Mouse (Mus musculus) C2C12 (cell line): ENCODE data around the gene Nme7.

Source experiments
- CEBPB ChIP-seq: IDR thresholded peaks from one replicate; pipeline ENCODE4 v1.6.1; 2011; ENCODE audit warnings: low read depth, mild to moderate bottlenecking, control low read depth, moderate library complexity
- CTCF ChIP-seq: IDR thresholded peaks from one replicate; pipeline ENCODE4 v1.5.1; 2011; ENCODE audit not compliant: control insufficient read depth, insufficient read depth, insufficient read length
- MAX ChIP-seq: IDR thresholded peaks from one replicate; pipeline ENCODE4 v1.6.1; 2011; ENCODE audit warnings: mild to moderate bottlenecking, control low read depth
- MYOD1 ChIP-seq: IDR thresholded peaks from one replicate; pipeline ENCODE4 v1.6.1; 2011; ENCODE audit warnings: low read depth; ENCODE audit not compliant: control insufficient read depth, insufficient read length
- USF1 ChIP-seq: IDR thresholded peaks from one replicate; pipeline ENCODE4 v1.6.1; 2011; ENCODE audit warnings: low read depth, mild to moderate bottlenecking, control low read depth, moderate library complexity

DNA sequence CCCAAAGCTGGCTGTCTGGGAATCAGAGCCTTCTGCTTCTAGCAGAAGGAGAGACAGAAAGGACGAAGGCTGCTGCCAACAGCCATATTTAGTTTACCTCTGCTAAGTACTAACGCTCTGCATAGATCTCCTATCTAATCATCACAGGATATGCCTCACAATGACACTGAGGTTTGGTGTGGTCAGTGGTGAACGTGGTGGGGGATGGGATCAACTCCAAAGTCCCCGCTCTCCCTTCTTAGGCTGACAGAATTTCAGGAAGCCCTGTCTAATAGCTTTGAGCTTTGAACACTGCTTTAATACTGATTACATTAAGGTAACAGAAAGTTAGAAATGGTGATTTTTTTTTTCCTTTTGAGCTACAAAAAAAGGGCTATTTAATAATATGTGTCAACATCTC is 146.3 kb downstream of the Nme7 start:
- TF ChIP-seq MYOD1 (no peak), CTCF (no peak), MAX (no peak), CEBPB (no peak), USF1 (no peak)
